Mouse (Mus musculus): ENCODE results near the gene Lrmda. TPM values are rescaled to one million over a fixed set of nuclear protein-coding genes. Genes with fewer than 3 reads are reported as not detected.

Lrmda gene
- polyA plus RNA-seq, 1 experiment from 2014 or later = 0.80 TPM

DNA sequence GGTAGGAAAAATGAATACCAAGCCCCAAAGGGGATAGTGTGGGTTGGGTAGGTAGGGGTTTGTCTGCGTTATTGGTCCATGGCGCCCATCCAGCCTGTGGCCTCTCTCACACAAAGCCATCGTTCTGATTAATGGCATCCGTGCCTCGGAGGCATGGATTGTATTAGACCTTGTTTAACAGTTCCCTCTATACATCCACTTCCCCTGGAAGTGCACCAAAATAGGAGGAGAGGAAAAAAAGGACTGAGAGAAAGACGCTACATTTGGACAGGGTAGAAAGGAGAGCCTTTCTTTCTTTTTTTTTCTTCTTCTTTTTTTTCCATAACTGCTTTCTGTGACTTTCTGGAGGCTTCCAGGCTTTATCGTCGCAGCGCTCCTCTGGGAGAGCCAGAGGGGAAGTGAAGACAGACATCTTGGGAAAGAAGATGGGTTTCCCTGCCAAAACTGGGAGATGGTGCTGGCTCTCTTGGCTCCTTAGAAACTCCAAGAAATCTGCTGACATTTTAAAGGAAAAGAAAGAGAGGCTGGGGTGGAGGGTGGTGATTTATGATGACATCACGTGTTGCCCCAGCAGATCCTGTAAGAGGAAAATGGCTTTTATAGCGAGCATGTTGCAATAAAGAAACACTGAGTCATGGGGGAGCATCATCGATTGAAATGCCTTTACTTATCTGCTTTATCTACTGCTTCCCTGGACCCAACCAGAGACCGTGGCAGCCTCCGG, 32.6 kb downstream of the Lrmda start:
- no peaks in the 10 kb centered on the region for H3K27me3 ChIP-seq (replicated peaks; ENCODE audit: control insufficient read depth, insufficient read depth, low read length)
- no peak overlapping the region for H3K4me3 ChIP-seq (ENCODE audit: low read length)
- H3K4me1 ChIP-seq (ENCODE audit: control insufficient read depth, insufficient read depth, low read depth, low read length) = no peaks in the 10 kb centered on the region
- no peak for ATAC-seq
- no peak overlapping the region for H3K4me2 ChIP-seq (ENCODE audit: low read length)
- H3K9me3 ChIP-seq (ENCODE audit: control insufficient read depth, low read length) = no peaks in the 10 kb centered on the region
- WGBS = 57% methylated on average over 14 of the region's 14 CpGs
- no peak overlapping the region for H3K9ac ChIP-seq (ENCODE audit: low read depth, low read length)
- no peak overlapping the region for H3K27ac ChIP-seq (ENCODE audit: low read depth, low read length)
- no peaks in the 10 kb centered on the region for H3K36me3 ChIP-seq (ENCODE audit: control insufficient read depth, insufficient read depth, low read length)

DNA sequence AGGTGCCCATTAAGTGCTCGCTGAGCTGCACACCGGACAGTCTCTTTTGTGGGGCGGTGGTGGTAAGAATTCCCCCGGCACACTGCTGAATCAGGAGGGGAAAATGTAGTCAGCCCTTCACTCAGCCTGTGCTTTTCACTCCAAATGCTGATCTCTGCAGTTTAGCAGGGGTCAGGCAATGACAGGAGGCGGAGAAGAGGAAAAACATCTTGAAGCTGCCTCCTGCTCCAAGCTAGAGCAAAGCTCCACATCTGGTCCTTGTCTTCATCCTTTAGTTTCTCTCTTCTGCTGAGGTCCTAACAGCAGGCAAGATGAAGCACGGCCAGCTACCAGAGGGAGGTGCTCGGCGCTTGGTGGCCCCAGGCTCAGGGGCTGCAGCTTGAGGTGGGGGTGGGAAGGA, 36.1 kb downstream of the Lrmda start:
- H3K4me2 ChIP-seq (ENCODE audit: low read length) = no peak overlapping the region
- 76% methylated on average over 8 of the region's 8 CpGs for WGBS
- ATAC-seq = no peak
- H3K9ac ChIP-seq (ENCODE audit: low read depth, low read length) = no peak overlapping the region
- H3K4me1 ChIP-seq (ENCODE audit: control insufficient read depth, insufficient read depth, low read depth, low read length) = no peaks in the 10 kb centered on the region
- no peaks in the 10 kb centered on the region for H3K9me3 ChIP-seq (ENCODE audit: control insufficient read depth, low read length)
- no peaks in the 10 kb centered on the region for H3K27me3 ChIP-seq (replicated peaks; ENCODE audit: control insufficient read depth, insufficient read depth, low read length)
- H3K36me3 ChIP-seq (ENCODE audit: control insufficient read depth, insufficient read depth, low read length) = no peaks in the 10 kb centered on the region
- H3K4me3 ChIP-seq (ENCODE audit: low read length) = no peak overlapping the region
- H3K27ac ChIP-seq (ENCODE audit: low read depth, low read length) = no peak overlapping the region

DNA sequence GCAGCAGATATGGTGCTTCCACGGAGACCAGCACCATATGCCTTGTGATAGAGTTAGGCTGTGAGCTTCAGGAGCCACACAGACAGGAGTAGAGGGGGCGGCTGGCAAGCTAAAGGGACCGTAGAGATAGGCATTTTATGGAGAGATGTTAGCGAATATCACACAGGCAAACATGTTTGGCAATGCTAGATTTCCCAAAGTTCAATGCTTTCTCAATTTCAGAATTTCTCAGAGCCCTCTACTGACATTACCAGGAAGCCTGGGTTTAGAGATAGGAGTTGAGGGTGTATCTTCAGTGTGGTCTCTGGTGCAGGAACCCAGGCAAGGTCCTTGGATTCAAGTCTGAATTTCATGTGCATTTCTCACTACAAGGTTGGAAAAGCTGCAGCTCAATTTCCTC, 36.7 kb downstream of the Lrmda start:
- Histone ChIP-seq H3K4me1 (ENCODE audit: control insufficient read depth, insufficient read depth, low read depth, low read length) (no peaks in the 10 kb centered on the region), H3K4me3 (ENCODE audit: low read length) (no peak overlapping the region), H3K9ac (ENCODE audit: low read depth, low read length) (no peak overlapping the region), H3K27me3 (replicated peaks; ENCODE audit: control insufficient read depth, insufficient read depth, low read length) (no peaks in the 10 kb centered on the region), H3K9me3 (ENCODE audit: control insufficient read depth, low read length) (no peaks in the 10 kb centered on the region), H3K27ac (ENCODE audit: low read depth, low read length) (no peak overlapping the region), H3K36me3 (ENCODE audit: control insufficient read depth, insufficient read depth, low read length) (no peaks in the 10 kb centered on the region), H3K4me2 (ENCODE audit: low read length) (no peak overlapping the region)
- no peak for ATAC-seq
- WGBS = 80% methylated on average over 4 of the region's 4 CpGs

DNA sequence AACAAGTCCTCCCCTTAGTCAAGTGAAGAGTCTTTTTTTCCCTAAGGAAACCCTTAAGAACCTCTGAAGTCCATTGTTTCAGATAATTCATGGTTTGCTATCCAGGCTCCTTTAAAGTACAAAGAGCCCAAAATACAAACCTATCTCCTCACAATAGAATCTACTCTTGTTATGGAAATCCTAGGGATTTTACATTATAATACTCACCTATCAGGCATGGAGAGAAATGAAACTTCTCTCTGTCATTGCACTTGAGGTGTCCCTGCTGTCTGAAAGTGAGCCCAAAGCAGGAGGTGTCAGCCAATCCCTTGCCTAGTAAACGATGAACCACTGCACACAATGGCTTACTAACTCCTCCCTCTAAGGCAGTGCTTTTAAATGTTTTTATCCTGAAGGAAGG, 39.2 kb downstream of the Lrmda start:
- H3K27me3 ChIP-seq (replicated peaks; ENCODE audit: control insufficient read depth, insufficient read depth, low read length) = no peaks in the 10 kb centered on the region
- no peak for ATAC-seq
- no peak overlapping the region for H3K9ac ChIP-seq (ENCODE audit: low read depth, low read length)
- no peak overlapping the region for H3K27ac ChIP-seq (ENCODE audit: low read depth, low read length)
- no peaks in the 10 kb centered on the region for H3K4me1 ChIP-seq (ENCODE audit: control insufficient read depth, insufficient read depth, low read depth, low read length)
- H3K4me2 ChIP-seq (ENCODE audit: low read length) = no peak overlapping the region
- no peak overlapping the region for H3K4me3 ChIP-seq (ENCODE audit: low read length)
- no peaks in the 10 kb centered on the region for H3K36me3 ChIP-seq (ENCODE audit: control insufficient read depth, insufficient read depth, low read length)
- 41% methylated on average over 1 of the region's 1 CpGs for WGBS
- H3K9me3 ChIP-seq (ENCODE audit: control insufficient read depth, low read length) = no peaks in the 10 kb centered on the region

DNA sequence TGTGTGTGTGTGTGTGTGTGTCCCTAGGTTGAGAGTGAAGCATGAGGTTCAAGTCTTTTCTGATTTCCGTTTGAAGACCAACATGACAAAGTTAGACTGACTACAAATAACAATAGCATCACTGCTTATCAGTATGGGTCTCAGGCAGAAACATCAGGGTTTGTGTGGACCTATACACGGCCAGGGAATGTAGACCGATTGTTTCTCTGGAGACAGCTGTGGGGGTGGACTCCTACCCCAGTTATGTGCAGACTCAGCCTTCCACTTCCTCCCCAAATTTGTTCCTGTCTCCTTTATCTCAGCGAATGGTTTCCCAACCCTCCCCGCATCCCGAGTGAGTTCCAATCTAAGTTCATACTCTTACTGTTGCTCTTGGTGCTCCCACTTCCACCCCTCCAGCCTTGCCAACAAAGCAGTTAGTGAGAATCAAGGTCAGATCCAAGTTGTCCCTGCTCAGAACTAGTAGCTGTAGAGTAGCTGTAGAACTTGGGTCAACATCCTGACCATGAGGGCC, 39.9 kb downstream of the Lrmda start:
- Histone ChIP-seq H3K4me1 (ENCODE audit: control insufficient read depth, insufficient read depth, low read depth, low read length) (no peaks in the 10 kb centered on the region), H3K4me3 (ENCODE audit: low read length) (no peak overlapping the region), H3K9ac (ENCODE audit: low read depth, low read length) (no peak overlapping the region), H3K9me3 (ENCODE audit: control insufficient read depth, low read length) (no peaks in the 10 kb centered on the region), H3K4me2 (ENCODE audit: low read length) (no peak overlapping the region), H3K36me3 (ENCODE audit: control insufficient read depth, insufficient read depth, low read length) (no peaks in the 10 kb centered on the region), H3K27ac (ENCODE audit: low read depth, low read length) (no peak overlapping the region), H3K27me3 (replicated peaks; ENCODE audit: control insufficient read depth, insufficient read depth, low read length) (no peaks in the 10 kb centered on the region)
- WGBS = 90% methylated on average over 6 of the region's 6 CpGs
- ATAC-seq = no peak

DNA sequence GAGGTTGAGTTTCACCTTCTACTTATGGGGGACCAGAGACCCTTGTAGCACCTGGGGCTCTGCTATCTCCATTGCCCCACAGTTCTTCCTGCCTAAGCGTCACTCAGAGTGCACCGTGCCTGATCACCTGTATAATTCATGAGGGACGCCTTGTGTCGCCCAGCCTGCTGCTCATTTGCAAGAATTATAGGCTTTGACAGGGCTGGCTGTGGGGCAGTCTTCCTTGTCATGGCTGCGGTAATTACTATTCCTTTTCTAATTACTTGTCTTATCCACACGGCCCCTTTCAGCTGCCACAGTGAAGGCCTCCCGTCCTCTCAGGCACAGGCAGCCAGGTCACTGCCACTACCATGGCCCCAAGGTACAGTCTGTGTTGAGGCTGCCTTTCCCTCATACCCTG, 41.3 kb downstream of the Lrmda start:
- Histone ChIP-seq H3K4me1 (ENCODE audit: control insufficient read depth, insufficient read depth, low read depth, low read length) (no peaks in the 10 kb centered on the region), H3K4me2 (ENCODE audit: low read length) (no peak overlapping the region), H3K36me3 (ENCODE audit: control insufficient read depth, insufficient read depth, low read length) (no peaks in the 10 kb centered on the region), H3K4me3 (ENCODE audit: low read length) (no peak overlapping the region), H3K9me3 (ENCODE audit: control insufficient read depth, low read length) (no peaks in the 10 kb centered on the region), H3K27ac (ENCODE audit: low read depth, low read length) (no peak overlapping the region), H3K27me3 (replicated peaks; ENCODE audit: control insufficient read depth, insufficient read depth, low read length) (no peaks in the 10 kb centered on the region), H3K9ac (ENCODE audit: low read depth, low read length) (no peak overlapping the region)
- 27% methylated on average over 7 of the region's 7 CpGs for WGBS
- ATAC-seq = 0 out of 2 replicates have a peak, but pooled peaks have one; percentile 6

DNA sequence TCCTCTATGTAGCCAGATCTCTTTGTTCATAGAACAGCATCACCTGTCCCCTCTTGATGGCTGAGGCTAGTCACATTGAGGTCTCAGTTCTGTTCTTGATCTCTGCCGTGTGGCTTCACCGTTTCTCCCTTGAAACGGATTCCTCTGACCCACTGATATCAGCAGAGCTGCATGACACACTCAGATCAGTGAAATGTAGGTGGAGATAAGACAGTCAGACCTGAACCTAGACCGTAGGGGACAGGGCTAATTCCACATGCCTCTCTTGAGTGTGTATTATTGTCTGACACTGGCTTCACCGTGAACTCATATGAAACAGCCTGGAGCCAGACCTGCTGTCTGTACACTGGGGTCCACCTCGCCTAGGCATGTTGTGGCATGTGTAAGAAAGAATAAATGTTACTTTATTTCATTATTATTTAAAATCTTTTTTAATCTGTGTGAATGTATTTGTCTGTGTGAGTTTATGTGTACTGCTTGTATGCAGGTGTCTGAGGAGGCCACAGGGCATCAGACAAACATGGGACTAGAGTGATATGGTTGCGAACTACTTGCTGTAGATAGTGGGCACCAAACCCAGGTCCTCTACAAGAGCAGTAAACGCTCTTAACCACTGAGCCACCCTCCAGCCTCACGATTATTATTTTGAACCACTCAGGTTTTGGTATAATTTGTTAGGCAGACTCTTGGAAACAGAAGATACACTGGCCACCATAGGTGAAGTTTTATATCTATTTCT, 42.8 kb downstream of the Lrmda start:
- no peak overlapping the region for H3K9ac ChIP-seq (ENCODE audit: low read depth, low read length)
- no peaks in the 10 kb centered on the region for H3K36me3 ChIP-seq (ENCODE audit: control insufficient read depth, insufficient read depth, low read length)
- no peak for ATAC-seq
- H3K27ac ChIP-seq (ENCODE audit: low read depth, low read length) = no peak overlapping the region
- WGBS = 91% methylated on average over 9 of the region's 9 CpGs
- H3K9me3 ChIP-seq (ENCODE audit: control insufficient read depth, low read length) = no peaks in the 10 kb centered on the region
- no peaks in the 10 kb centered on the region for H3K4me1 ChIP-seq (ENCODE audit: control insufficient read depth, insufficient read depth, low read depth, low read length)
- H3K4me2 ChIP-seq (ENCODE audit: low read length) = no peak overlapping the region
- no peak overlapping the region for H3K4me3 ChIP-seq (ENCODE audit: low read length)
- H3K27me3 ChIP-seq (replicated peaks; ENCODE audit: control insufficient read depth, insufficient read depth, low read length) = no peaks in the 10 kb centered on the region

DNA sequence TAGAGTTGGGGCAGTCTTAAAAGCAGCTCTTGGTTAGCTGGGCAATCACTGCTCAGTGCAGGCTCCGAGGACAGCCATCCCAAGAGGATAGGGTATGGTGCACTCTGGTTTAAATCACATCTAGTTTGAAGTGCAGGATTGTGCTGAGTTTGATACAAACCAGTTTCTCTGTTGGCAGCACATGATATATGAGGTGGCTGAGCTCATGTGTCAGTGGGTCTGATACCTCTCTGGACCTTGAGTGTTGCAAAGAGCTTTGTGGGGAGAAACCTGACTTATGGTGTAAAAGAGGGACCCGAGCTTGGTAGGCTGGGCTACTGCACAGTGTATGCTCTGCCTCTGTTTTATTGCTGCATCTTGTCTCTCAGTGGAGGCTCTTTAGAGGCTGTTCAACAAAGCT, 49.7 kb downstream of the Lrmda start:
- no peaks in the 10 kb centered on the region for H3K36me3 ChIP-seq (ENCODE audit: control insufficient read depth, insufficient read depth, low read length)
- 58% methylated on average over 2 of the region's 2 CpGs for WGBS
- ATAC-seq = no peak
- H3K4me3 ChIP-seq (ENCODE audit: low read length) = no peak overlapping the region
- no peak overlapping the region for H3K27ac ChIP-seq (ENCODE audit: low read depth, low read length)
- H3K27me3 ChIP-seq (replicated peaks; ENCODE audit: control insufficient read depth, insufficient read depth, low read length) = no peaks in the 10 kb centered on the region
- no peak overlapping the region for H3K4me2 ChIP-seq (ENCODE audit: low read length)
- H3K9me3 ChIP-seq (ENCODE audit: control insufficient read depth, low read length) = no peaks in the 10 kb centered on the region
- no peak overlapping the region for H3K9ac ChIP-seq (ENCODE audit: low read depth, low read length)
- peaks cover 2% of the 10 kb centered on the region; the same call in 1 of the 2 replicates for H3K4me1 ChIP-seq (ENCODE audit: control insufficient read depth, insufficient read depth, low read depth, low read length)

DNA sequence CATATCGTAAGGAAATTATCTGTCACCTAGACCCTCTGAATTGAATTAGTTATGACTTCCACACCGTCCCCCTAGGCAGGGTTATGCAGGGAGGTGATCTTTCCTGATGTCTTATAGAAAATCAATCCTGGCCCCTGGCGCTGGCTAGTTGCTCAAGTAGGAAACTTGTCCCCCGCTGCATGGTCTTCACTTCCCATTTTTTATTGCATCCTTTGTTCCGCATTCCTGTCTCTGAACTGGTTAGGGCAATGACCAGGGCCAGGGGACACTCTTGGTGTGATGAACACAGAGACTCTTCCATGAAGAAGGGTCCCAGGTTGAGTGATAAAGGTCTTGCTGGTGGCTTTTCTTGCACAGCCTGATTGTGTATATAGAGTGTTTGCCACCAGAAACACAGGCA, 53.9 kb downstream of the Lrmda start:
- Histone ChIP-seq H3K4me1 (ENCODE audit: control insufficient read depth, insufficient read depth, low read depth, low read length) (peaks cover 4% of the 10 kb centered on the region; the same call in 1 of the 2 replicates), H3K27ac (ENCODE audit: low read depth, low read length) (no peak overlapping the region), H3K27me3 (replicated peaks; ENCODE audit: control insufficient read depth, insufficient read depth, low read length) (peaks cover 3% of the 10 kb centered on the region; the same call in 1 of the 2 replicates), H3K4me3 (ENCODE audit: low read length) (no peak overlapping the region), H3K36me3 (ENCODE audit: control insufficient read depth, insufficient read depth, low read length) (no peaks in the 10 kb centered on the region), H3K4me2 (ENCODE audit: low read length) (no peak overlapping the region), H3K9me3 (ENCODE audit: control insufficient read depth, low read length) (no peaks in the 10 kb centered on the region), H3K9ac (ENCODE audit: low read depth, low read length) (no peak overlapping the region)
- WGBS = 76% methylated on average over 5 of the region's 5 CpGs
- no peak for ATAC-seq
